13 mouse cellular contexts compared by ENCODE assay signal in genomic region chr11:88485088-88485487, GRCm38 (mm10).
DNase-seq lines count a peak whose midpoint lies in the region; ATAC-seq and TF ChIP-seq lines count a peak whose summit lies in the region.
"Had no signal": no experiment of that assay in that cellular context is flagged by ENCODE, and none has a peak within 500 bp of the region (broad histone marks: within the 10 kb centered on the region; RNA-seq: fewer than 3 reads in every experiment).

No protein-coding gene starts in this region.

- H3K36me3 ChIP-seq in heart, adult 2 months (ENCODE audit: control insufficient read depth, insufficient read depth, low read length) = peaks cover 3% of the 10 kb centered on the region
- no peaks in the 10 kb centered on the region for H3K36me3 ChIP-seq in kidney, embryonic 16.5 days (ENCODE audit: insufficient read depth, low read length)
- H3K36me3 ChIP-seq in hindbrain, embryonic 12.5 days = no peaks in the 10 kb centered on the region
- no peaks in the 10 kb centered on the region for H3K36me3 ChIP-seq in midbrain, embryonic 16.5 days (ENCODE audit: control insufficient read depth, insufficient read depth, low read length)
- H3K36me3 ChIP-seq: liver, embryonic 15.5 days had no signal

- no peak for DNase-seq in heart, adult 2 months
- no peak for DNase-seq in heart, postnatal 14 days
- no peak for DNase-seq in kidney, adult 8-10 months
- no peak for DNase-seq in spleen, postnatal 4 days (ENCODE audit: low spot score in 2 of 2)
- DNase-seq in urinary bladder, postnatal 10 days (ENCODE audit: low spot score) = no peak
- DNase-seq: adrenal gland, adult 2 months; cerebellum, postnatal 25 days; right cerebral cortex, postnatal 4 days had no signal

- no peaks in the 10 kb centered on the region for H3K27me3 ChIP-seq in heart, adult 2 months (ENCODE audit: control insufficient read depth, insufficient read depth, low read length)
- H3K27me3 ChIP-seq in kidney, embryonic 16.5 days (ENCODE audit: insufficient read depth, low read length) = no peaks in the 10 kb centered on the region
- H3K27me3 ChIP-seq in hindbrain, embryonic 12.5 days = no peaks in the 10 kb centered on the region
- H3K27me3 ChIP-seq in midbrain, embryonic 16.5 days (ENCODE audit: control insufficient read depth, insufficient read depth, low read depth, low read length) = no peaks in the 10 kb centered on the region
- H3K27me3 ChIP-seq: embryonic facial prominence, embryonic 13.5 days; liver, embryonic 15.5 days had no signal

- no peaks in the 10 kb centered on the region; the same call in 1 of the 2 replicates for H3K79me2 ChIP-seq in heart, adult 2 months (replicated peaks; ENCODE audit: control insufficient read depth, insufficient read depth, low read length)

- 24% methylated on average over 4 of the region's 4 CpGs for WGBS in heart, adult 2 months
- WGBS in kidney, embryonic 16.5 days = 41% methylated on average over 4 of the region's 4 CpGs
- 50% methylated on average over 4 of the region's 4 CpGs for WGBS in hindbrain, embryonic 12.5 days
- 26% methylated on average over 4 of the region's 4 CpGs for WGBS in midbrain, embryonic 16.5 days

- H3K9me3 ChIP-seq in kidney, embryonic 16.5 days (ENCODE audit: low read length) = no peaks in the 10 kb centered on the region
- no peaks in the 10 kb centered on the region for H3K9me3 ChIP-seq in hindbrain, embryonic 12.5 days (replicated peaks)
- H3K9me3 ChIP-seq in midbrain, embryonic 16.5 days (replicated peaks; ENCODE audit: control insufficient read depth, low read length, poor library complexity, severe bottlenecking) = no peaks in the 10 kb centered on the region
- H3K9me3 ChIP-seq: embryonic facial prominence, embryonic 13.5 days; liver, embryonic 15.5 days had no signal

- no peak overlapping the region for H3K4me2 ChIP-seq in kidney, embryonic 16.5 days (replicated peaks; ENCODE audit: low read depth, low read length)
- H3K4me2 ChIP-seq in hindbrain, embryonic 12.5 days (replicated peaks) = no peak overlapping the region
- no peak overlapping the region for H3K4me2 ChIP-seq in midbrain, embryonic 16.5 days (ENCODE audit: low read length)
- H3K4me2 ChIP-seq: embryonic facial prominence, embryonic 13.5 days; liver, embryonic 15.5 days had no signal

- no peak overlapping the region for H3K9ac ChIP-seq in heart, adult 2 months (ENCODE audit: low read depth, low read length)
- no peak overlapping the region for H3K9ac ChIP-seq in kidney, embryonic 16.5 days (replicated peaks; ENCODE audit: low read length)
- peak overlapping the region; percentile 15; the same call in 1 of the 2 replicates for H3K9ac ChIP-seq in hindbrain, embryonic 12.5 days
- H3K9ac ChIP-seq in midbrain, embryonic 16.5 days (ENCODE audit: low read depth, low read length) = no peak overlapping the region
- H3K9ac ChIP-seq: embryonic facial prominence, embryonic 13.5 days; liver, embryonic 15.5 days had no signal

- TF ChIP-seq CTCF in heart, adult 2 months (IDR thresholded peaks at IDR 0.05) = no peak

- no peak overlapping the region for H3K4me3 ChIP-seq in heart, adult 2 months
- no peak overlapping the region for H3K4me3 ChIP-seq in kidney, embryonic 16.5 days (ENCODE audit: low read length)
- H3K4me3 ChIP-seq in hindbrain, embryonic 12.5 days = no peak overlapping the region
- H3K4me3 ChIP-seq in midbrain, embryonic 16.5 days (ENCODE audit: low read depth, low read length) = no peak overlapping the region
- H3K4me3 ChIP-seq: embryonic facial prominence, embryonic 13.5 days; liver, embryonic 15.5 days had no signal

- H3K27ac ChIP-seq in heart, adult 2 months = peak overlapping the region; percentile 45; the same call in 1 of the 2 replicates
- H3K27ac ChIP-seq in kidney, embryonic 16.5 days (ENCODE audit: low read length) = peak overlapping the region; percentile 64
- H3K27ac ChIP-seq in hindbrain, embryonic 12.5 days = peak overlapping the region; percentile 95
- peak overlapping the region; percentile 6 for H3K27ac ChIP-seq in midbrain, embryonic 16.5 days (ENCODE audit: low read length)
- H3K27ac ChIP-seq: liver, embryonic 15.5 days had no signal

- intact Hi-C loops in heart, adult 2 months (cut with DNase I) = no loop called here
- intact Hi-C loops in heart, postnatal 14 days (cut with DNase I) = no loop called here

- TF ChIP-seq POLR2A in heart, adult 2 months (IDR thresholded peaks at IDR 0.05; ENCODE audit: insufficient read depth, low read depth, low read length) = no peak

- no peak for ATAC-seq in kidney, embryonic 16.5 days (ENCODE audit: low FRiP score, low TSS enrichment)
- no peak for ATAC-seq in hindbrain, embryonic 12.5 days (ENCODE audit: low FRiP score)
- no peak for ATAC-seq in midbrain, embryonic 16.5 days

- H3K4me1 ChIP-seq in heart, adult 2 months (ENCODE audit: control insufficient read depth, insufficient read depth, low read length) = peaks cover 27% of the 10 kb centered on the region
- H3K4me1 ChIP-seq in kidney, embryonic 16.5 days (ENCODE audit: insufficient read depth, low read length) = peaks cover 44% of the 10 kb centered on the region
- peaks cover 84% of the 10 kb centered on the region for H3K4me1 ChIP-seq in hindbrain, embryonic 12.5 days
- peaks cover 61% of the 10 kb centered on the region for H3K4me1 ChIP-seq in midbrain, embryonic 16.5 days (ENCODE audit: control insufficient read depth, insufficient read depth, low read length)

- no peak for TF ChIP-seq EP300 in heart, adult 2 months (IDR thresholded peaks at IDR 0.05; ENCODE audit: insufficient read depth, low read depth, low read length)

Comparison
In these comparisons a context has a peak if more than half of its experiments do, and no peak if none do; other contexts are left out.
1. H3K27ac ChIP-seq: peak in every context shown above with its lines; median percentile 95 in hindbrain, embryonic 12.5 days; 64 in kidney, embryonic 16.5 days; 45 in heart, adult 2 months; 6 in midbrain, embryonic 16.5 days.